7 mouse cellular contexts compared by ENCODE assay signal in the genomic region with DNA sequence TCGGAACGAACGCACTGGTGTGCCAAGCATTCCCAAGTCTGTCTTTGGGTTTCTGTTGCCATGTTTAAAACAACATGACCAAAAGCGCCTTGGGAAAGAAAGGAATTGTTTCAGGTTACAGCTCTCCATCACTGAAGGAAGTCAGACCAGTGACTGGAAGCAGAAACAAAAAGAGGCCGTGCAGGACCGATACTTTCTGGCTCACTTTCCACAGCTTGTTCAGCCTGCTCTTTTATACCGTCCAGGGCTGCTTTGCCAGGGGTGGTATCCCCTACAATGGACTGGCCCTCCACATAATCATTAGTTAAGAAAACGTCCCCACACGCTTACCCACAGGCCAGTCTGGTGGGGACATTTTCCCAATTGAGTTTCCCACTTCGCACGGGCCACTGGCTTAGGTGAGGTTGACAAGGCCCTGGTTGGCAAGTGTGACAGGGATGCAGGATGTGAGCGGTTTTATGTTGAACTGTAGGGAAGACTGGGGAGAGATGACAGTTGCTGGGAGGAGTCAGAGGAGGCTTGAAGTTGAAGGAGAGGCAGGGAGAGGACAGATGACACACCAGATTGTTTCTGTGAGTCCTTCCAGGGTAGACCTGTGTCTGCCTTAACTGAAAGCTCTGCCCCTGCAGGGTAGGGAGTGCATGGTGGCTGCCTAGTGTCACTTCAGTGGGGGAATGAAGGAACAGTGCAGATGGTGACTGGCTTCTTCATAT. TPM values are rescaled to one million over a fixed set of nuclear protein-coding genes. Genes with fewer than 3 reads are reported as not detected.
A peak's percentile ranks its signal among the peaks of the same experiment; 100 is the strongest.
DNase-seq lines count a peak whose midpoint lies in the region; ATAC-seq and TF ChIP-seq lines count a peak whose summit lies in the region.

No protein-coding gene starts in this region.

- peaks cover 11% of the 10 kb centered on the region for H3K4me1 ChIP-seq in neural tube, embryonic 11.5 days (ENCODE audit: control insufficient read depth, insufficient read depth, low read length)
- H3K4me1 ChIP-seq in cortical plate, adult 2 months (ENCODE audit: control insufficient read depth, insufficient read depth, low read length): peaks cover 4% of the 10 kb centered on the region; the same call in 1 of the 2 replicates
- H3K4me1 ChIP-seq in hindbrain, embryonic 15.5 days (replicated peaks): peaks cover 29% of the 10 kb centered on the region
- H3K4me1 ChIP-seq in midbrain, embryonic 14.5 days (ENCODE audit: control insufficient read depth, insufficient read depth, low read length): peaks cover 11% of the 10 kb centered on the region

- H3K4me2 ChIP-seq in neural tube, embryonic 11.5 days (ENCODE audit: low read depth): peak overlapping the region; percentile 96
- H3K4me2 ChIP-seq in hindbrain, embryonic 15.5 days: peak overlapping the region; percentile 99
- H3K4me2 ChIP-seq in midbrain, embryonic 14.5 days (ENCODE audit: low read length): peak overlapping the region; percentile 100

- no peak for ATAC-seq in neural tube, embryonic 11.5 days (ENCODE audit: insufficient read depth, low FRiP score, low TSS enrichment)
- ATAC-seq in hindbrain, embryonic 15.5 days (ENCODE audit: low FRiP score, low read depth): no peak
- ATAC-seq in midbrain, embryonic 14.5 days (ENCODE audit: low FRiP score, low TSS enrichment): no peak
- no peak for ATAC-seq in frontal cortex, adult (ENCODE audit: low TSS enrichment)

- DNase-seq in neural tube, embryonic 11.5 days (ENCODE audit: low spot score): no peak
- DNase-seq in neural tube, embryonic 10.5 days (ENCODE audit: extremely low spot score, low spot score): no peak
- DNase-seq in midbrain, embryonic 14.5 days: no peak
- no peak for DNase-seq in natural killer cell, adult 2 months (ENCODE audit: low spot score in 2 of 2)

- TF ChIP-seq POLR2A in cortical plate, adult 2 months (IDR thresholded peaks at IDR 0.05; ENCODE audit: extremely low read depth, insufficient read depth, low read length): no peak

- H3K9me3 ChIP-seq in neural tube, embryonic 11.5 days (ENCODE audit: control insufficient read depth, low read length): no peaks in the 10 kb centered on the region
- H3K9me3 ChIP-seq in hindbrain, embryonic 15.5 days: no peaks in the 10 kb centered on the region
- no peaks in the 10 kb centered on the region for H3K9me3 ChIP-seq in midbrain, embryonic 14.5 days (ENCODE audit: control insufficient read depth, low read length)

- no peaks in the 10 kb centered on the region for H3K27me3 ChIP-seq in neural tube, embryonic 11.5 days (ENCODE audit: control insufficient read depth, insufficient read depth, low read length)
- no peaks in the 10 kb centered on the region for H3K27me3 ChIP-seq in hindbrain, embryonic 15.5 days
- no peaks in the 10 kb centered on the region for H3K27me3 ChIP-seq in midbrain, embryonic 14.5 days (ENCODE audit: control insufficient read depth, insufficient read depth, low read length)

- H3K36me3 ChIP-seq in neural tube, embryonic 11.5 days (ENCODE audit: control insufficient read depth, insufficient read depth, low read length): peaks cover 15% of the 10 kb centered on the region
- peaks cover 20% of the 10 kb centered on the region for H3K36me3 ChIP-seq in hindbrain, embryonic 15.5 days
- peaks cover 29% of the 10 kb centered on the region for H3K36me3 ChIP-seq in midbrain, embryonic 14.5 days (ENCODE audit: control insufficient read depth, insufficient read depth, low read length)

- H3K27ac ChIP-seq in neural tube, embryonic 11.5 days (ENCODE audit: low read depth, low read length): no peak overlapping the region
- no peak overlapping the region for H3K27ac ChIP-seq in cortical plate, adult 2 months (ENCODE audit: insufficient read depth, low read length)
- peak overlapping the region; percentile 96 for H3K27ac ChIP-seq in hindbrain, embryonic 15.5 days (replicated peaks)
- H3K27ac ChIP-seq in midbrain, embryonic 14.5 days (replicated peaks; ENCODE audit: low read depth, low read length): no peak overlapping the region

- WGBS in neural tube, embryonic 11.5 days: 13% methylated on average over 12 of the region's 12 CpGs
- WGBS in hindbrain, embryonic 15.5 days: 10% methylated on average over 12 of the region's 12 CpGs
- WGBS in midbrain, embryonic 14.5 days: 9% methylated on average over 12 of the region's 12 CpGs

- peak overlapping the region; percentile 76 for H3K4me3 ChIP-seq in neural tube, embryonic 11.5 days (ENCODE audit: low read depth, low read length)
- H3K4me3 ChIP-seq in cortical plate, adult 2 months (ENCODE audit: insufficient read depth, low read length): peak overlapping the region; percentile 94; the same call in 1 of the 2 replicates
- peak overlapping the region; percentile 63 for H3K4me3 ChIP-seq in hindbrain, embryonic 15.5 days
- peak overlapping the region; percentile 86 for H3K4me3 ChIP-seq in midbrain, embryonic 14.5 days (replicated peaks; ENCODE audit: low read depth, low read length)

- peak overlapping the region; percentile 77 for H3K9ac ChIP-seq in neural tube, embryonic 11.5 days (ENCODE audit: low read length)
- peak overlapping the region; percentile 97 for H3K9ac ChIP-seq in hindbrain, embryonic 15.5 days
- H3K9ac ChIP-seq in midbrain, embryonic 14.5 days (replicated peaks; ENCODE audit: low read length): peak overlapping the region; percentile 92

- TF ChIP-seq CTCF in cortical plate, adult 2 months (IDR thresholded peaks at IDR 0.05; ENCODE audit: extremely low read depth, insufficient read depth, low read length): no peak

RNA-seq across cellular contexts. Expression of gene Vars, which starts 1.5 kb away (rescaled TPM):
- 109 and 114 TPM in 2 replicates for polyA plus RNA-seq in neural tube, embryonic 11.5 days (2014; fragmentation: Nextera tagmentation; extraction: Ambion mirVana)
- polyA plus RNA-seq in cortical plate, adult 2 months (2012; rRNA removed): 43.7 and 46.6 TPM in 2 replicates
- polyA plus RNA-seq in hindbrain, embryonic 15.5 days (2015; fragmentation: Nextera tagmentation; extraction: Ambion mirVana): 60.4 and 68.7 TPM in 2 replicates
- 43.4 and 51.1 TPM in 2 replicates for polyA plus RNA-seq in midbrain, embryonic 14.5 days (2014; fragmentation: Nextera tagmentation; extraction: Ambion mirVana)

RNA-seq across cellular contexts. Expression of gene Vwa7, which starts 14.1 kb away (rescaled TPM):
- polyA plus RNA-seq in neural tube, embryonic 11.5 days (2014; fragmentation: Nextera tagmentation; extraction: Ambion mirVana): 0.08 TPM in 1 of 2 replicates, not detected in the other
- 0.29 and 0.36 TPM in 2 replicates for polyA plus RNA-seq in cortical plate, adult 2 months (2012; rRNA removed)
- polyA plus RNA-seq in hindbrain, embryonic 15.5 days (2015; fragmentation: Nextera tagmentation; extraction: Ambion mirVana): 0.14 TPM in 2 replicates
- 0.12 and 0.16 TPM in 2 replicates for polyA plus RNA-seq in midbrain, embryonic 14.5 days (2014; fragmentation: Nextera tagmentation; extraction: Ambion mirVana)

RNA-seq across cellular contexts. Expression of gene Lsm2, which starts 20.6 kb away (rescaled TPM):
- 209 and 211 TPM in 2 replicates for polyA plus RNA-seq in neural tube, embryonic 11.5 days (2014; fragmentation: Nextera tagmentation; extraction: Ambion mirVana)
- 36.9 and 37.2 TPM in 2 replicates for polyA plus RNA-seq in cortical plate, adult 2 months (2012; rRNA removed)
- 109 and 113 TPM in 2 replicates for polyA plus RNA-seq in hindbrain, embryonic 15.5 days (2015; fragmentation: Nextera tagmentation; extraction: Ambion mirVana)
- 103 and 110 TPM in 2 replicates for polyA plus RNA-seq in midbrain, embryonic 14.5 days (2014; fragmentation: Nextera tagmentation; extraction: Ambion mirVana)

RNA-seq across cellular contexts. Expression of gene Sapcd1, which starts 25.5 kb away (rescaled TPM):
- polyA plus RNA-seq in neural tube, embryonic 11.5 days (2014; fragmentation: Nextera tagmentation; extraction: Ambion mirVana): 3.9 and 5.2 TPM in 2 replicates
- 0.94 and 0.96 TPM in 2 replicates for polyA plus RNA-seq in cortical plate, adult 2 months (2012; rRNA removed)
- 1.6 and 2.3 TPM in 2 replicates for polyA plus RNA-seq in hindbrain, embryonic 15.5 days (2015; fragmentation: Nextera tagmentation; extraction: Ambion mirVana)
- polyA plus RNA-seq in midbrain, embryonic 14.5 days (2014; fragmentation: Nextera tagmentation; extraction: Ambion mirVana): 2.0 and 2.2 TPM in 2 replicates

RNA-seq across cellular contexts. Expression of gene Hspa1l, which starts 29.8 kb away (rescaled TPM):
- 1.8 and 2.0 TPM in 2 replicates for polyA plus RNA-seq in neural tube, embryonic 11.5 days (2014; fragmentation: Nextera tagmentation; extraction: Ambion mirVana)
- polyA plus RNA-seq in cortical plate, adult 2 months (2012; rRNA removed): 0.50 and 0.59 TPM in 2 replicates
- polyA plus RNA-seq in hindbrain, embryonic 15.5 days (2015; fragmentation: Nextera tagmentation; extraction: Ambion mirVana): 1.3 and 1.8 TPM in 2 replicates
- 1.6 and 2.3 TPM in 2 replicates for polyA plus RNA-seq in midbrain, embryonic 14.5 days (2014; fragmentation: Nextera tagmentation; extraction: Ambion mirVana)
